Mouse (Mus musculus) CH12.LX (cell line): ENCODE results near the gene Neurl1a.

Experiments
- BHLHE40 ChIP-seq: IDR thresholded peaks from 2 replicates; pipeline ENCODE4 v1.6.1; 2011; ENCODE audit warnings: mild to moderate bottlenecking, low read depth, low read length, improper control_type of control experiment
- CHD1 ChIP-seq: IDR thresholded peaks from 2 replicates; pipeline ENCODE4 v1.6.1; 2012; ENCODE audit warnings: low read depth, low read length, improper control_type of control experiment, inconsistent platforms
- CTCF ChIP-seq, 2 experiments: IDR thresholded peaks in 1 of 2; conservative IDR thresholded peaks in 1 of 2; 2 replicates each; pipeline ENCODE4 v1.5.1; 2011 to 2012; ENCODE audit warnings: low read depth in 2 of 2, low read length in 2 of 2, improper control_type of control experiment in 1 of 2, inconsistent platforms in 1 of 2, mild to moderate bottlenecking in 1 of 2, moderate library complexity in 1 of 2
- EP300 ChIP-seq: IDR thresholded peaks from 2 replicates; pipeline ENCODE4 v1.6.1; 2011; ENCODE audit warnings: low read length, improper control_type of control experiment
- HCFC1 ChIP-seq: IDR thresholded peaks from 2 replicates; pipeline ENCODE4 v1.6.1; 2012; ENCODE audit warnings: low read depth, mild to moderate bottlenecking, inconsistent platforms, low read length, improper control_type of control experiment
- MAFK ChIP-seq: IDR thresholded peaks from 2 replicates; pipeline ENCODE4 v1.6.1; 2011; ENCODE audit warnings: low read length, improper control_type of control experiment; ENCODE audit not compliant: insufficient replicate concordance
- MEF2A ChIP-seq: IDR thresholded peaks from 2 replicates; pipeline ENCODE4 v1.6.1; 2014; ENCODE audit warnings: low read depth, mild to moderate bottlenecking, inconsistent platforms, low read length, improper control_type of control experiment, borderline replicate concordance
- NRF1 ChIP-seq: IDR thresholded peaks from 2 replicates; pipeline ENCODE4 v1.6.1; 2014; ENCODE audit warnings: low read depth, mild to moderate bottlenecking, inconsistent platforms, low read length, improper control_type of control experiment, moderate library complexity
- POLR2A ChIP-seq: IDR thresholded peaks from 2 replicates; pipeline ENCODE4 v1.6.1; 2011; ENCODE audit warnings: low read depth, mild to moderate bottlenecking, improper control_type of control experiment, low read length
- POLR2AphosphoS2 ChIP-seq: IDR thresholded peaks from 2 replicates; pipeline ENCODE4 v1.6.1; 2011; ENCODE audit warnings: low read depth, low read length, improper control_type of control experiment
- SIN3A ChIP-seq: IDR thresholded peaks from 2 replicates; pipeline ENCODE4 v1.6.1; 2012; ENCODE audit warnings: low read length, improper control_type of control experiment, inconsistent platforms
- TCF12 ChIP-seq: IDR thresholded peaks from 2 replicates; pipeline ENCODE4 v1.6.1; 2014; ENCODE audit warnings: low read depth, mild to moderate bottlenecking, inconsistent platforms, low read length, improper control_type of control experiment
- UBTF ChIP-seq: IDR thresholded peaks from 2 replicates; pipeline ENCODE4 v1.6.1; 2012; ENCODE audit warnings: low read depth, mild to moderate bottlenecking, inconsistent platforms, low read length, improper control_type of control experiment, moderate library complexity
- USF2 ChIP-seq: conservative IDR thresholded peaks from 2 replicates; pipeline ENCODE4 v1.6.1; 2011; ENCODE audit warnings: low read depth, low read length, improper control_type of control experiment

DNA sequence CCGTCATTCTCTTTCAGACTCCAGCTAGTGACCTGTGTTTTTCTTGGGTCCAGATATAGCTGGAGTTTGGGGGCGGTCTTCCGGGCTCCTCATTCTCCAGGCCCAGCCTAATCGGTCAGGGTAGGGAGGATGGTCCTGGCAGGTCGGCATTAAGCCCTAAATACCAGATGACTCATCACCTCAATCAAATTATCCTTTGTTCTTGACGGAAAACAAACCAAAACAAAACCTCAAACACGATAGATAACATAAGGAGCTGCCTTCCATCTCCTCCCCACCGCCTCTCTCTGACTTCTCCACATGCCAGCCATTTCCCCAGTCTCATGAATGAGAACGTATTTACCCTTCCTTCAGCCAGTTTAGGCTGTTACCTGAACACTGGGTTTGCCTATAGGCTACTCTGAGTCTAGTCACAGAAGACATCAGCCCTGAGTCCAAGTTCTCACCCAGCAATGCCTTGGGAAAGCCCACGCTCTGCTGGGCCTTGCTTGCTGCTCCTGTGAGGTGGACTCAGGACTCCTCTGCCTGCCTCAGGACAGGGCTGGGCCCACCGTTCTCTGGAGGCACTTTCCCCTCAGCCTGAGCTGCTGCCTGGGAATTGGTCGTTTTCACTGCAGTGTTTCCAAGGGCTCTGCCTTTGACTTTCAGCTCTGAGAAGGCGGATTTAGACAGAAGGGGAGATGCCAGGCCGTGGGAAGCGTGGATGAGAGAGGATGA is 44.4 kb downstream of the Neurl1a start:
- TF ChIP-seq POLR2AphosphoS2 (no peak), MAFK (no peak), TCF12 (no peak), SIN3A (no peak), EP300 (no peak), CTCF (conservative IDR thresholded peaks at IDR 0.05 in 1 of 2, IDR thresholded peaks at IDR 0.05 in 1 of 2; ENCODE audit: low read depth in 2 of 2, low read length in 2 of 2) (no peak), UBTF (no peak), CHD1 (no peak), POLR2A (no peak), USF2 (no peak), NRF1 (no peak), MEF2A (no peak), BHLHE40 (no peak), HCFC1 (no peak)
